Mouse (Mus musculus) heart, postnatal 25 days (tissue): Measurements from ENCODE around the gene Taok3. TPM values are rescaled to one million over a fixed set of nuclear protein-coding genes. Genes with fewer than 3 reads are reported as not detected.

Experiments
- DNase-seq: peaks from one replicate; pipeline ENCODE4 v3.0.0; 2022; ENCODE audit warnings: low spot score
- intact Hi-C: fragments of 180-260 bp; cut with DNase I; formaldehyde crosslinking; loops from one replicate; pipeline ENCODE4 v1.15.1; 2025
- total RNA-seq, 2 experiments: library from RNA; stranded (reverse); gene quantifications; 2 replicates each; pipeline ENCODE4 v1.2.3; 2021

Gene Taok3
- total RNA-seq = 1 to 10 TPM; 7.6 to 7.9 TPM

DNA sequence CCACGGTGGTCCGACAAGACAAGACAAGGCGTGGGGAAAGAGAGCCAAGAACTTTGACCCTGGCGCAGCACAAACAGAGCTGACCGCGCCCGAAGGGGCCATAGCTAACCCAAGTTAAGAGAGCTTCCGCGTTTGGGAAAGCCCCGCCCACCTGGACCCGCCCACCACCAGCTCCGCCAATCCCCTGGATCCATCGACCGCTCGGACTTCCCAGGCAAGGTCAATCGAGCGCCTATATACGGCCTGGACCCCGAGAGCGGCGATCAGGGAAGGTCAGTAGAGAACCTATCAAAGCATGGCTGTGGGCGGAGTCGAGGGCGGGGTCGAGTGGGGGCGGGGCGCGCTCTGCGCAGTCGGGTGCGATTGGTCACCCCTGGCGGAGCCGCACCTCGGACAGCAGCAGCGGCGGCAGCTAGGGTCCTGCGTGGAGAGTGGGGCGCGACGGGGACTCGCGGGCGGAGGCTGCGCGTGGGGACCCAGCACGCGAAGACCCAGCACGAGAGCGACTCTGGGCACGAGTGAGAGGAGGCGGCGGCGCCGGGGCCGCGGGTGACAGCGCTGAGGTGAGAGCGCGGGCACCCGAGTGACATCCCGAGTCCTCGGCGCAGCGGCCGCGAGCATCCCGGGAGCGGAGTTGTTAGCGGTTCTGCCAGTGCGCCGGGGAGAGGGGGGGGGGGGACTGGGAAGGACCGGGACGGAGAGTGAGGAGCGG is at the start of gene Taok3:
Gene Taok3, plus strand, starts transcription at position 353 of the 712 bp plus-strand sequence.
- intact Hi-C loops = loop anchor here (5.0 kb wide), 3 partner anchors 167 to 372 kb away; partner anchors contain the start of gene Pebp1
- DNase-seq = peak; percentile 96

DNA sequence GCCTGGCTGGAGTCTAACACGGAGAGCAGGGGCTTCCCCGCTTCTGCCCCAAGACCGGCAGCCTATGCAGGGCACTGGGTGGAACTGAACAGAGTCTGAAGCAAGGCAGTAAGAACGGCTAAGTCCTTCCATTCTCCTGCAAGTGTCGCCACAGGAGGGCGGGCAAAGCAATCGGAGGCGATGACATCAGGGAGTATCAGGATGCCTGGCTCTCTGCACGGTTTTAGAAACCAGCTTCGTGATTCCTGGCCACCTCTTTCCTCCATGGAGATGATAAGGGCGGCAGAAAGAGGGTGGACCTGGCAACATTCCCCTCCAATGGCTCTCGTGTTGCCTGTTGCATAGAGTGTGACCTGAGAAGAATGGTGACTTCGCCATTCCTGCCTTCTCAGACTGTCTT is 32.2 kb upstream of the Taok3 start:
- intact Hi-C loops = no loop called here

DNA sequence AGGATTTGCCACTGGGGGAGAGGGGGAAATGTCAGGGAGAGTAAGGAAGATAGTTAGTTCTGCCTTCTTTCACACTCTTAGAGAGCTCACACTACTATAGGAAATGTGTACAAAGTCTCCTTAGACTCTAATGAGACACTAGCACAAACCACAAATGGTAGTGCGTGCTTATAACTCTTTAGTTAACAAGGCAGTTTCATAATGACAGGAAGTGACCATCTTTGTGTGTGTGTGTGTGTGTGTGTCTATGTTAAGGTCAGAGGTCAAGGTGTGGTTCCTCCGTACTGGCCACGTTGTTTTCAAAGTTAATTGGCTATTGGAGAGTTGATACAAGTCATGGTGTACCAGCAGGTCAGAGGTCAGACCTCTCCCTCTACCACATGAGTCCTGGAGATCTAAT is 30.8 kb upstream of the Taok3 start:
- no peak for DNase-seq
- intact Hi-C loops = no loop called here

More for the DNA sequence above, 32.2 kb upstream of the Taok3 start:
- DNase-seq = no peak

DNA sequence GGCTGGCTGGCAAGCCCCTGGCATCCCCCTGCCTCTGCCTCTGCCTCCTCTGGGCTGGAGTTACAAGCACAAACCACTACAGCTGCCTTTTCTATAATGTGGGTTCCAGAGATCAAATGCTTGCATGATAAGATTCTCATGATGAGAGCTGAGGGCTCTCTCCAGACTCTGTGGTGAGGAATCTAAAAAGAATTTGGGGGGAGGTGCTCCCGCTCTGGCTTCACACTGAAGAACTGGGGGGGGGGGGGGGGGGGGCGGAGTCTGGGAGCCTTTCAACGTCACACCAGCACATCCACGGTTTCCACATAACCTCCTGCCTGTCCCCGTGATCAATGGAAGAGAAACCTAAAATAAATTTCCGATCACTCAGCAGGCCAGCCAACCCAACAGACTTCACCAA is 30.1 kb upstream of the Taok3 start:
- intact Hi-C loops = loop anchor here (10.0 kb wide), 1 partner anchor 965 kb away; no protein-coding TSS in a partner anchor

DNA sequence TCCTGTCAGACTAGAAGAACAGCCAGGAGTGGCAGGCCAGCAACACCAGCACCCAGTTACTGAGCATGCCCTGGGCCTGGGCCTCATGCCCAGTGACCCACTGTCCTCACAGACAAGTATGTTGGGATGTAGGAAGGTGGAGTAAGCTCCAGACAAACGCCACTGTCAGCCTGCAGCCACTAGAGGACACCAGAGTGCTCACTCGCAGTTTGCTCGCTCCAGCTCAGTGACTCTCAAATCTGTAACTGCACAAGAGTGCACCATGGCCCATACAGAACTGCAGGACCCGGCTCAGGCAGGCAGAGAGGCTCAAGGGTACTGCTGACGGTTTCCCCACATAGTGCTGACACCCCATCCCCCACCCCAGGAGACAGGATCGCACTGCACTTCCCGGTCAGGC is 25.5 kb upstream of the Taok3 start:
- intact Hi-C loops = loop anchor here (10.0 kb wide), 1 partner anchor 970 kb away; no protein-coding TSS in a partner anchor
- DNase-seq = no peak

More for the DNA sequence above, 30.1 kb upstream of the Taok3 start:
- no peak for DNase-seq

DNA sequence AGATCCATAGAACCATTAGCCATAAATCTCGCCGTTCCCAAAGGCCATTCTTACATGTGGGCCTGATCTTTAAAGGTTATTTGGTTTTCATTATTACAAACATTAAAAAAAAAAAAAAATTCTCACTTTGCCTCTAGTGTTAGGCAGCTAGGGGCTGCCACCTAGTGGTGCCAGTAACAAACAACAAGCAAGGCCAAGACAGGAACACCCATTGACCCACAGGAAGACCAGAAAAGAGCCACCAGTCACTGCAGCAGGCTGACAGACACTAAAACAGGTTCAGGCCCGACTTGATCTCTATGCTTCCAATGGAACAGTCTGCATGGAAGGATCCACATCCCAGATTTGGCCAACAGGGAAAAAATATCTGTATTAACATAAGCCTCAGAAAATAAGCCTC is 23.2 kb upstream of the Taok3 start:
- intact Hi-C loops = loop anchor here (10.0 kb wide), 1 partner anchor 972 kb away; no protein-coding TSS in a partner anchor
- no peak for DNase-seq

DNA sequence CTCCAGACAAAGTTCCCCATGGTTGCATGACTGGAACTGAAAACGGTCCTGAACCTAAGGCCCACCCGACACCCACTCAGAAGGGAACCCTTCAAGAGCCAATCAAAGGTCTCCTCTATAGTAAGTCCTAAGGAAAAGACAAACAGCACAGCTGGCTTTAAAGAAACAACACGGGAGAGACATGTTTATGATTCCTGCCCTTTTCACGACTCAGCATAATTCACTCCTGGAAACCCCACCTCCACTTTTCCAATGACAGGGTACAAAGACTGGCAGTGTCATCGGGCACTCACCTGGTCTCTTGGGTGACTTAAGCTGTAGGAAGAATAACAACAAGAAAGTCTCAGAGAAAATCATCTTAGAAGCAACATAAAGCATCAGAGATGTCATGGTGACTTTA is 20.9 kb upstream of the Taok3 start:
- intact Hi-C loops = loop anchor here (10.0 kb wide), 1 partner anchor 974 kb away; no protein-coding TSS in a partner anchor

DNA sequence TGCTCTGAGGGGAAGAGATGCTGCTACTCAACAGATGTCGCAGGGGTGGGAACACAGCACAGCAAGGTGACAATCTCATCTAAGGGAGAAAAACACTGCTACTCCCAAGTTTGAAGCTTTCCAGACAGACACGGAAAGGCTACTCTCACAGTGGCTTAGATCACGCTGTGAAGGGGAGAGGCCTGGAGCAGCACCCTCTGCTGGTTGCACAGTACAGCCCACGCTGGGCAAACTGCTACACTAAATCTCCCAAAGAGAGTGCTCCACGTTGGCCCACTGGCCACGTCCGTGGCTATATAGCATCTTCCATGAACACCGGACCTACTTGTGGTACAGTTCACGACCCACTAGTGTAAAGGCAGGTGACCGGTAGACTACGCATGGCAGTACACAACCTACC is 20.2 kb upstream of the Taok3 start:
- intact Hi-C loops = loop anchor here (10.0 kb wide), 1 partner anchor 975 kb away; no protein-coding TSS in a partner anchor
- DNase-seq = no peak

More for the DNA sequence above, 20.9 kb upstream of the Taok3 start:
- DNase-seq = no peak

DNA sequence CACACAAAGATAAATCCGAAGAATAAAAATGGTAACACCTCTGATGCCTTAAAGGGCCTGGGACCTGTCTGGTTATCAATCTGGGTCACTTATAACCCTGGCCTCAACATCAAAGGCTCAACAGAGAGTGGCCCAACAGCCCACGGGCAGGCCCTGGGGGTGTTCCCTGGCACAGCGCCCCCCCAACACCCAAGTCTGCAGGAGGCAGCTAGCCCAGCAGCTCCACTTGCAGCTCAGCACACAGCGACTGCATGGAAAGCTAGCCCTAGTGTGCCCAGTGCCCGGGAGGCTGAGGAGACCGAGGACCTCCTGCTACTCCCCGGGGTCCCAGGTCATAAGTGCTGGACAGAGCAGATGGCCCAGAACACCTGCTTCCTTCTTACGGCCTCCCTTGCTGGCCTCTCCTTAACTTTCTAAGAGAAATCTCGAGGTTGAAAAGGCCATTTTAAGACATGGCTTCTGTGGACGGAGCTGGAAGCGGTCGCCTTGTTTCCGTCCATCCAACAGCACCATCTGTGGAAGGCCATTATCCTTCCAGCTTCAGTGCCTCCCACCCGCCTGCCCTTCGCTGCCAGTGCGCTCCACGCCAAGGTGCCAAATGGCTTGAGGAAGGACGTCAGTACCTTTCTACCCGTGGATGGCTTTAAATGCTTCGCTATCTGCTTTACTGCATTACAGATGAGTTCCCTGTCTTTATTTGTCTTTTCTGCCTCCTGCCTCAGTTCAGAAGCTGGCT is 16.6 kb upstream of the Taok3 start:
- intact Hi-C loops = no loop called here
- no peak for DNase-seq

DNA sequence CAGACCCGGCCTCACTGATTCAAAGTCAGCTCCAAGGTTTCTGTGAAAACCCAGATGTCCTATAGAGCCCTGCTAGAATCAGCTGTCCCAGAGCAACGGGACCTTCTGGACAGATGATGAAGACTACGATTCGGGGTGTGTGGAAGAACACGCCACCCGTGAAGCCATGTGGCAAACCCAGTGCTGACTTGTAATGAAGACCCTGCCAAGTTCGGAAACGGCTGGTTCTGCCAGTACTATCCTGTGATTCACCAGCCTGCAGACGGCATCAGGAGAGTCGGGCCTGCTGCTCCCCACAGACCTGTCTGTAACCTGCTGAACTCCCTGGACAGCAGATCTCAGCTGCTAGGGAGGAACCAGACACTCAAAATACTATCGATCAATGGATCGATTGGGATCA is 15.6 kb upstream of the Taok3 start:
- intact Hi-C loops = no loop called here
- no peak for DNase-seq

DNA sequence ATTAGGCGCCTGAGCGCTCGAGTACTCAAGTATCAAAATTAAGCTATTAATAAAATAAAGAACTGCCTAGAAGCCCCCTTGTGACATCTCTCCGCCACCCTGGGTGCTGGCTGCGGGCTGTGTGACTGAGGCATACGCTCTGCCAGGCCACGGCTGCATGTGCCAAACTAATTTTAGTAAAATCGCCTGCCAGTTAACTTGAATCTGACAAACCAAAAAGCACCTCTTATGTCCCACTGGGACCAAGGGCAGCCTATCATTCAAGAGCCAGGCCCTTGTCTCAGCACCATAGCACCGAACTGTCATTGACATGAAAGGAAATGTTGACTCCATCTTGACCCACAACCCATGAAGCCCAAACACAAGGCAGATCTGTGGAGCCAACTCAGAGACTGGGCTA is 14.2 kb upstream of the Taok3 start:
- intact Hi-C loops = no loop called here
- no peak for DNase-seq

DNA sequence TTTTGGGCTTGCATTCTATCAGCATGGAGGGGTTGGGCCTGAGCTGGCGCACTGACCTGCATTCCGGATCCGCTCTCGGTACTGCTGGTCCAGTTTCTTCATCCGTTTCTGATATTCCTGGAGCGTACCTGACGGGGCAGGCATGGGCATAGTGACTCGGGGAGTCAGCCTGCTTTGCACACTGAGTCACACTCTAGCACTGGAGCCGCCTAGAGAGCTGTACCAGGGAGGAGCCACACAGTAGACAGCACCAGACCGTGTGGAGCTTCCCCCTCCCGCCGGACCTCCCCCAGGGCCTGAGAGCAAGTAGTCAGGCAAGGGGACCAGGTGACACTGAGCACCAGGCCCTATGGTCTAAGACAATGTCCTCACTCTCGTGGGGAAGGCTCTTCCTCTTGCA is 11.6 kb upstream of the Taok3 start:
- DNase-seq = no peak
- intact Hi-C loops = no loop called here

DNA sequence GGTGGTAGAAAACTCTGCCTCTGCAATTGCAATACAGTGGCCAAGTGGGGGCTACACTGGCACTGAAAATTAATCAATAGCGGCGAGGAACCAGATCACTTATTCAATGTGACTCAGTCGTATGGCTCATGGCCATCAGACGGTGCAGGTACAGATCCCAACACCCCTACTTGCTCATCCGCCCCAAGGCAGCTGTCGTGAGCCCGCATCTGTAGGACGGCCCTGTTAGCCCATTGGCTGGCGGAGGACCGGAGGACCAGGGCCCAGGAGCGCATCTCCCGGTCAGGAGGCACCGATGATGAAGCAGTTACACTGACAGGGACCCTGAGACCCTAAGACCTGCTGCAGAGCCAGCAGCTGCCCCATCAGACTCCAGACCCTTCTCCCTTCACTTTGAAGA is 11.2 kb upstream of the Taok3 start:
- no peak for DNase-seq
- intact Hi-C loops = no loop called here

DNA sequence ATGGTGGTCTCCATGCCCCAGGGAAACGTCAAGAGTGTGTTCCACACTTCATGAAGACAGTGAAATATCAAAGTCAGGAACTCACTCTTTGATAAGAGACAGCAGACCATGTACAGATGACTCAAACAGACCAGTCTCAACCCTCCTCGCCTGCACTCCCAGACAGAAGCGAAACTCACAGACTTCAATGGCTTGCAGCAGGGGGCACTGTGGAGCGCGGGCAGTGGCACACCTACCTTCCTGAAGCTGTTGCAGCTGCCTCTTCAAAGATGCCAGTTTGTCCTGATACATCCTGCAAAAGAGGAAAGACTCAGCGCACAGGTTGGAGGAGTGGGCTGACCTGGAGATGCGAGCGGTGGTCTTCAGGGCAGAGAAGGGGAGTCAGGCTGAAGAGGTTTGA is 10.4 kb upstream of the Taok3 start:
- intact Hi-C loops = no loop called here
- no peak for DNase-seq

DNA sequence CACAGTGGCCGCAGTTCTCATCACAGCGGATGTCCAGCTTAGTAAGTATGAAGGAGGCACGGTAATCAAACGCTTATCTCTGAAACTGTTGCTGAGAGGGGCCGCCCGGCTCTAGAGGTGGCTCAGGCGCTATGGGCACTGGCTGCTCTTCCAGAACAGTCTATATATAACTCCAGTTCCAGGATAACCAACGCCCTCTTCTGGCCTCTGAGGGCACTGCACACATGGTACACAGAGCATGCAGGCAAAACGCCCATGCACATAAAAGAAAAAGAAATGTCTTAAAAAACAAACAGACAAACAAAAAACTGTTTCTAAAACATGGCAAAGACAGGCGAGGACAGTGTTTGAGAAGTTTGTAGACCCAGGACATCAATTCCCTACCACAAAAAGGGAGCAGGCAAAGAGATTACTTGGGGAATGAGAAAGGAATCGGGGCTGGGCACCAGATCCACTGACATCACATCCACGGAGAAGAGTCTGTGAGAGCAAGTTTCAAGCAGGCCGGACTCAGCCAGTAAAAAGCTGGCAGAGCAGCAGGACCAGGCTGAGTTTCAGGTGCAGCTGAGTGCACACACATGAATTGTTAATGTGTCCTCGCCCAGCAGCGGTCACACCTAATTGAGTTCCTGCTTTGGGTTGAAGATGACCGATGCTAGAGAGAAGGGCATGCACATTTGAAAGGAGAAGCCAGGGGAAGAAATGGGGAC is 8.7 kb upstream of the Taok3 start:
- DNase-seq = no peak
- intact Hi-C loops = no loop called here

DNA sequence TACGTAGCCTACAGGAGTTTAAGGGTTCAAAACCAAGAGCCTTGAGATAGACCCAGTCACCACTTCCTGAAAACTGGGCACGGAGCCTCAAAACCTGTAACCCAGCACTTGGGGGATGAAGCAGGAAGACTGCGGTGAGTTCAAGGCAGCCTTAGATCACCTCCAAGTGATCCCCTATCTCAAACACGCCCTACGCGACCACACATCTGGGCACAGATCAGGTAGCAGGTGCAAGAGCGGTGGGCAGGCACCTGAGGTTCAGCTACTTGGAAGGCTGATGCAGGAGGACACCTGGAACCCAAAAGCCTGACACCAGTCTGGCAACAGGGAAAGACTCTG is 8.2 kb upstream of the Taok3 start:
- intact Hi-C loops = no loop called here
- DNase-seq = no peak

DNA sequence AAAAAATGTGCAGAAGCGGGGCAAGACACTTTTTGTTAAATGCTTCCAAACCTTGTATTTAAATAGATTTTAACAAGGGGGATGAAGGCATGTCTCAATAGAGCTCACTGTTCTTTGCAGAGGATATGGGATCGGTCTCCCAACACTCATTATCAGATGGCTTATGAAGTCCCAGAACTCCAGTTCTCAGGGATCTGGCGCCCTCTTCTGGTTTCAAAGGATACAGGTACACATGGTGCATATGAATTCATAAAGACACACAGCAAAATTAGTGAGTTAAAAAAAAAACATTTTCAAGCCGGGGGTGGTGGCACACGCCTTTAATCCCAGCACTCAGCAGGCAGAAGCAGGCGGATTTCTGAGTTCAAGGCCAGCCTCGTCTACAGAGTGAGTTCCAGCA is 6.6 kb upstream of the Taok3 start:
- intact Hi-C loops = no loop called here
- no peak for DNase-seq

DNA sequence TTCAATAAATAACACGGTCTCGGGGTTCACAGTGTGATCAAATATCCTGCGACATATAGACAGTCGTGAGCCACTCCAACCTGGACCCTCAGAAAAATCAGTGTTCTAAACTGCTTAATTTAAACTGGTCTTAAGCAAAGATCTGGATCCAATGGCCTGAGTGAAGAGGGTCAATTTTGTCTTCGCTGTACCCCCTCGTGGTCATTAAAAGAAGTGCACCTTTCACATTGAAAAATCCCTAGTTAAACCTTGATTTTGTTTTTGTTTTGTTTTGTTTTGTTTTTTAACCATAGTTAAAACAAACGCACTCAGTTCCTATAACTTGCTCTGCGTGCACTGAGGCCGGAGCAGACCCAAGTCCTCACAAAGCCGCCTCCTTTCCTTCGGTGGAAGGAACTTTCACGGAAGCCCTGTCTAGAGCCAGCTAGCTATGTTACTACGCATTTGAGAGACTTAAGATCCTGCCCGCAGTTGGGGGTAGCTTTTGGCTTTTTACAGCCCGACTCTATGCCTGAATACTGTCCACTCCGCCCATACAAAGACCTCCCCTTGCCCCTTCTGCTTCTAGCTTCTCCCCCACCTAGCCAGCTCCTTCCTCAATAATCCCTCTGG is 5.2 kb upstream of the Taok3 start:
- intact Hi-C loops = loop anchor here (5.0 kb wide), 3 partner anchors 173 to 378 kb away; partner anchors contain the start of gene Pebp1
- DNase-seq = no peak

DNA sequence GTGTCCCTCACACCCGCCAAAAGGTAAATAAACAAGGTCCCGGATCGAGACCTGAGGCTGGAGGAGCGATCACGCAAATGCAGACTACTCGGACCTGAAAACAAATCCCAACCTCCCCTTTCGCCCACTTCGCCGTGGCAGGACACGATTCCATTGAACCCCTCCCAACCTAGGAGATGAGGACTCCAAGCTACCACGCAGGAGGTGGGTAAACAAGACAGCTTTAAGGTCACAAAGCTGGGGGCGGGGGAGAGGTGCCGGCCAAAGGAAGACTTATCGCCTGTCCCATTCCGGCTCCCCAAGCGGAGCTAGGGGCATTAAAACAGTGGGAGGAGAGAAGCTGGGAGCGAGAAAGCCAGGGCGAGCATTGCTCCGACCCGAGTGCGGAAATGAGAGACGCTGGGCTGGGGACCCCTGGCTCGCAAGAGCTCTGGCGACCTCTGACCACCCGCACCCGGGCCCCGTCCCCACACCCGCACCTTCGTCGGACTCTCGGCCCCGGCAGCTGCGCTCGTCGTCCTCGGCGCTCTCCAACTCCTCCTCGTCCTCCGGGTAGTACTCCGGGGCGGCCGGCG is 4.6 kb upstream of the Taok3 start:
- intact Hi-C loops = loop anchor here (5.0 kb wide), 3 partner anchors 172 to 377 kb away; partner anchors contain the start of gene Pebp1
- DNase-seq = no peak
